Mouse (Mus musculus): ENCODE measurements around the gene Gm21985.

GRCm38 (mm10) chr2:112378973-112379898, 113.1 kb downstream of the Gm21985 start, which contains the start of gene Katnbl1:
- TF ChIP-seq POLR2A (IDR thresholded peaks at IDR 0.05; ENCODE audit: insufficient read length, low read depth) (peak; percentile 85), MAX (IDR thresholded peaks at IDR 0.05; ENCODE audit: low read depth) (no peak), MYOG (IDR thresholded peaks at IDR 0.05; ENCODE audit: control insufficient read depth in 1 of 3, insufficient read depth in 1 of 3, insufficient read length in 2 of 3, low read depth in 2 of 3) (peak in 1 of 3 experiments; percentile 35), MYOD1 (IDR thresholded peaks at IDR 0.05; ENCODE audit: control insufficient read depth in 1 of 3, insufficient read length in 2 of 3, low read depth in 2 of 3) (peak in 1 of 3 experiments; percentile 53), POLR2AphosphoS2 (IDR thresholded peaks at IDR 0.05; ENCODE audit: insufficient read length, low read depth) (peak; percentile 83)

Data from myocyte (in vitro differentiated cells).